Mouse (Mus musculus): ENCODE results near the gene Pfpl. TPM values are rescaled to one million over a fixed set of nuclear protein-coding genes. Genes with fewer than 3 reads are reported as not detected.

Gene Pfpl
- total RNA-seq (2023): not detected

GRCm38 (mm10) chr19:12427605-12428004 lies at the start of gene Pfpl:
TSS of gene Pfpl (plus strand) at chr19:12427905.

DNA sequence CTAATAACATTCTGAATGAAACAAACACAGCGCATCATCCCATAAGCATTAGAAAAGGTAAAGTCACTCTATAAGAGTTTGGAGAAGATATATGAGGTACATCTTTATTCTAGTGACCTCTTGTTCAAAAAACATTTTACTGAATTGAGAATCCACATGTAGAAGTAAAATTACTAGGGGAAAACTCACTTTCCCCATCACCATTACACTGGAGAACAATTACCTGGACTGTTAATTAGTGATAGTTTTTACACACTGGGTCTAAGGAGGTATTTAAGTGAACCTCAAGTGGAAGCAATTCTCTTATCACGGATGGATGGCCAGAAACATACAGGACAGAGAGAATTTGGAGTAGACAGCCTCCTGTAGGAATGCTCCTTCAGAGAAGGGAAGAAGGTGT lies 40.7 kb upstream of the Pfpl start, which contains the start of gene Olfr1440:
TSS of gene Olfr1440 (plus strand) at position 301 of the 400 bp plus-strand sequence.

GRCm38 (mm10) chr19:12417361-12417760 lies 10.3 kb upstream of the Pfpl start, which contains the start of gene Olfr1441:
TSS of gene Olfr1441 (plus strand) at chr19:12417433.

GRCm38 (mm10) chr19:12460282-12461249 lies 32.9 kb downstream of the Pfpl start, which contains the start of gene Mpeg1:
TSS of gene Mpeg1 (plus strand) at chr19:12460779.

Other genes starting within 250 kb of the Pfpl start
- gene Olfr1431, start 227.3 kb upstream of the Pfpl start, total RNA-seq (2023): not detected
- not detected for gene Olfr1432, start 195.3 kb upstream of the Pfpl start, total RNA-seq (2023)
- not detected for gene Olfr262, start 186.2 kb upstream of the Pfpl start, total RNA-seq (2023)
- gene Olfr235, start 166.9 kb upstream of the Pfpl start, total RNA-seq (2023): not detected
- gene Olfr1434, start 148.1 kb upstream of the Pfpl start, total RNA-seq (2023): not detected
- gene Olfr1436, start 128.8 kb upstream of the Pfpl start, total RNA-seq (2023): not detected
- gene Olfr1437, start 102.8 kb upstream of the Pfpl start, total RNA-seq (2023): not detected
- not detected for gene Olfr1438-ps1, start 92.0 kb upstream of the Pfpl start, total RNA-seq (2023)
- gene Olfr1440, start 40.6 kb upstream of the Pfpl start, total RNA-seq (2023): not detected
- gene Olfr1441, start 10.5 kb upstream of the Pfpl start, total RNA-seq (2023): not detected
- gene Mpeg1, start 32.9 kb downstream of the Pfpl start, total RNA-seq (2023): 15.2 TPM
- 6.8 TPM for gene Dtx4, start 73.5 kb downstream of the Pfpl start, total RNA-seq (2023)
- gene Fam111a, start 117.8 kb downstream of the Pfpl start, total RNA-seq (2023): 27.1 TPM
- not detected for gene Gm4952, start 172.1 kb downstream of the Pfpl start, total RNA-seq (2023)
- gene Glyat, start 205.4 kb downstream of the Pfpl start, total RNA-seq (2023): not detected
- gene Olfr1442, start 242.5 kb downstream of the Pfpl start, total RNA-seq (2023): not detected